Mouse (Mus musculus): ENCODE results near the gene Fmo6. TPM values are rescaled to one million over a fixed set of nuclear protein-coding genes. Genes with fewer than 3 reads are reported as not detected.

Fmo6 gene
- polyA plus RNA-seq, 1 experiment from 2014 or later: not detected

DNA sequence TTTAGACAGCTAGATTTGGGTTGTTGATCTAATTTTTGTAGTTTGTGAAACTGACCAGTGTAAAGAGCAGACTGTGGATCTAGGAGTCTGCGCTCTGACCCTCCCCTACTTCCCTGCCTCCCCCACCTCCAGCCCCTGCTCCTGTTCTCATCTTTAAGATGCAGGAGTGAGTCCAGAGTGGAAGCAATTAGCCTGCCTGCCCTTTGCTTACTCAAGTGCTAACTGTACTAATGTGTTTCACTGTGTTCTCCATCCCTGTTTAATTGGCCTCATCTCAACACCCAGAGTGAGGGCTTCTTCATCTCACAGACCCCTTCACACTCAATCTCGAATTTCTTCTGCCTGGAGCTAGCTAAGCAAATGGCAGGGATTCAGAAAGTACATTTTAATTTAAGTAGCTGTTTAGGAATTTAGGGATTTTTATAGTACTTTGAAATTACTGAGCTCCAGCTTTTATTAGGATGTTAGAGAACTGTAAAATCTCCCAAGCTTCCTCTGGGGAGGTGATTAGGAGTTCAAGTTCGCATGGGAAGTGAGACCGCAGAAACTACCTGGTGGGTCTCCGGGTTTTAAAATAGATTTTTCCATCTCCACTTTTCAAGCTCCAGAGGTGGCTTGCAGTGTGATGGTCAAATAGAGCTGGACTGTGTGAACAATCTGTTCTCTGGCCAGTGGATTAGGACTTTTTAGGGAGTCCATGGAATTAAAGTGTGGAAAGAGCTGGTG is 818 bp upstream of the Fmo6 start:
- Histone ChIP-seq H3K4me2 (no peak overlapping the region), H3K4me3 (no peak overlapping the region), H3K4me1 (replicated peaks) (no peaks in the 10 kb centered on the region), H3K36me3 (no peaks in the 10 kb centered on the region), H3K9ac (no peak overlapping the region), H3K9me3 (no peaks in the 10 kb centered on the region), H3K27ac (replicated peaks) (no peak overlapping the region), H3K27me3 (no peaks in the 10 kb centered on the region)
- ATAC-seq (ENCODE audit: low FRiP score, low read depth): 0 out of 2 replicates have a peak, but pooled peaks have one; percentile 59
- WGBS: 84% methylated on average over 5 of the region's 5 CpGs

DNA sequence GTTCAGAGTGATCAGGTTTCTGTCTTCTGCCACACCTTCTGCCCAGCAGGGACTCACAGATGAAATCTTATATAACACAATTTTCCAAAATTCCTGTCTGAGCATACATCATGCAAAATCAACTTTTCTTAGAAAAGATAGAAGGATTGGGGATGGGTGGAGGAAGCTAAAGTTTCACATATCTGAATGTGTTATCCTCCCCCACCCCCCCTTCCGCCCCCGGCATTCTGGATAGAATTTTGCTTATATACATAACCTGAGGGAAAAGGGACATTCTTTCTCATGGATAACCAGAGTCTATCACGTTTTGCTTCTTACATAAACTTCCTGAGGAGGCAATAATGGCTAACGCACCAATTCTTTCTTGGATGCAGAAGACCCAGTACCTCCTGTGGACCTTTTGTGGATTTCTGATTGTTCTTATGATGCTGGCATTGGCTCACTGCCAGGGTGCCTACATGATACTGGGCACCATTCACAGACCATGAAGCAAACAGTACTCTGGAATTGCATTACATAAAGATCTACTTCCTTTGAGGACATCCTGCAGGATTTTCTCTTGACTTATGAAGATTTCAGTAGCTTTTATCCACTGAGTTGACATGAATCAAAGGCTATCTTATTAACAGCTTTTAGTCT is 2.8 kb downstream of the Fmo6 start:
- Histone ChIP-seq H3K4me1 (replicated peaks) (no peaks in the 10 kb centered on the region), H3K27ac (replicated peaks) (no peak overlapping the region), H3K9ac (no peak overlapping the region), H3K4me2 (no peak overlapping the region), H3K36me3 (no peaks in the 10 kb centered on the region), H3K27me3 (no peaks in the 10 kb centered on the region), H3K4me3 (no peak overlapping the region), H3K9me3 (no peaks in the 10 kb centered on the region)
- 77% methylated on average over 4 of the region's 4 CpGs for WGBS
- no peak for ATAC-seq (ENCODE audit: low FRiP score, low read depth)

- H3K9ac ChIP-seq: no peak overlapping the region
- no peak overlapping the region for H3K4me2 ChIP-seq
- H3K4me3 ChIP-seq: no peak overlapping the region
- ATAC-seq (ENCODE audit: low FRiP score, low read depth): no peak
- H3K36me3 ChIP-seq: no peaks in the 10 kb centered on the region
- H3K27me3 ChIP-seq: no peaks in the 10 kb centered on the region
- no peak overlapping the region for H3K27ac ChIP-seq (replicated peaks)
- no peaks in the 10 kb centered on the region for H3K4me1 ChIP-seq (replicated peaks)
- WGBS: 93% methylated on average over 4 of the region's 4 CpGs
- H3K9me3 ChIP-seq: no peaks in the 10 kb centered on the region
These were observed 4.9 kb downstream of the Fmo6 start for GRCm38 (mm10) chr1:162932386-162932785.

- no peak overlapping the region for H3K27ac ChIP-seq (replicated peaks)
- 88% methylated on average over 5 of the region's 5 CpGs for WGBS
- ATAC-seq (ENCODE audit: low FRiP score, low read depth): no peak
- no peaks in the 10 kb centered on the region for H3K4me1 ChIP-seq (replicated peaks)
- no peak overlapping the region for H3K4me2 ChIP-seq
- H3K9ac ChIP-seq: no peak overlapping the region
- no peaks in the 10 kb centered on the region for H3K27me3 ChIP-seq
- no peak overlapping the region for H3K4me3 ChIP-seq
- no peaks in the 10 kb centered on the region for H3K36me3 ChIP-seq
- no peaks in the 10 kb centered on the region for H3K9me3 ChIP-seq
These were observed 5.4 kb downstream of the Fmo6 start for GRCm38 (mm10) chr1:162931880-162932279.

DNA sequence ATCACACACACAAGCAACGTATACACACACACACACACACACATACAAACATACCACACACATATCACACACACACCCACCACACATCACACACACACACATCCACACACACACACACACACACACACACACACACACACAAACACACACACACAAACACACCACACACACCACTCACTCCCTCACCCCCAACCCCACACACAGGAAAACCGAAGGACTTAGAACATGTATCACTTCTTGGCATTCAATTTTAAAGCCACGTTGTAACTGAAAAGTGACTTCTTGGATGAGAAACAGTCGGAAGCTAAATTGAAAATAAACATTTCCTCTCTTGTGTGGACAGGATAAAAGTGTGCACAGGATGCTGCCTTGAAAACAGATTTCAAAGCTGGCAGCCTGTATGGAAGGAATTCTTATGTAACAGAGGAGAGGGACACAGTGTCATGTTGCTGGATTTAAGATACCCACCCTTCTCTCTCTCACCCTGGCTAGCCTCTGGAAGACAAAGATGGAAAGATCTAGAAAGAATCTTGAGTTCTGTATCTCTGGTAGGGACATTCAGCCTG is 5.9 kb downstream of the Fmo6 start:
- Histone ChIP-seq H3K9ac (no peak overlapping the region), H3K27ac (replicated peaks) (no peak overlapping the region), H3K9me3 (no peaks in the 10 kb centered on the region), H3K36me3 (no peaks in the 10 kb centered on the region), H3K4me2 (no peak overlapping the region), H3K4me3 (no peak overlapping the region), H3K4me1 (replicated peaks) (no peaks in the 10 kb centered on the region), H3K27me3 (no peaks in the 10 kb centered on the region)
- WGBS: 80% methylated on average over 4 of the region's 4 CpGs
- no peak for ATAC-seq (ENCODE audit: low FRiP score, low read depth)

- 81% methylated on average over 2 of the region's 2 CpGs for WGBS
- H3K4me3 ChIP-seq: no peak overlapping the region
These were observed 6.7 kb downstream of the Fmo6 start for GRCm38 (mm10) chr1:162930631-162931030.

GRCm38 (mm10) chr1:162929146-162929545 is 8.2 kb downstream of the Fmo6 start:
- H3K27ac ChIP-seq (replicated peaks): no peak overlapping the region
- H3K9ac ChIP-seq: no peak overlapping the region
- 95% methylated on average over 3 of the region's 3 CpGs for WGBS
- no peaks in the 10 kb centered on the region for H3K4me1 ChIP-seq (replicated peaks)
- no peak overlapping the region for H3K4me2 ChIP-seq
- ATAC-seq (ENCODE audit: low FRiP score, low read depth): no peak
- H3K36me3 ChIP-seq: no peaks in the 10 kb centered on the region
- no peaks in the 10 kb centered on the region for H3K27me3 ChIP-seq
- H3K9me3 ChIP-seq: no peaks in the 10 kb centered on the region
- H3K4me3 ChIP-seq: no peak overlapping the region

More at GRCm38 (mm10) chr1:162930631-162931030, 6.7 kb downstream of the Fmo6 start:
- Histone ChIP-seq H3K36me3 (no peaks in the 10 kb centered on the region), H3K4me1 (replicated peaks) (no peaks in the 10 kb centered on the region), H3K4me2 (no peak overlapping the region), H3K9ac (no peak overlapping the region), H3K27me3 (no peaks in the 10 kb centered on the region), H3K9me3 (no peaks in the 10 kb centered on the region), H3K27ac (replicated peaks) (no peak overlapping the region)
- ATAC-seq (ENCODE audit: low FRiP score, low read depth): no peak

DNA sequence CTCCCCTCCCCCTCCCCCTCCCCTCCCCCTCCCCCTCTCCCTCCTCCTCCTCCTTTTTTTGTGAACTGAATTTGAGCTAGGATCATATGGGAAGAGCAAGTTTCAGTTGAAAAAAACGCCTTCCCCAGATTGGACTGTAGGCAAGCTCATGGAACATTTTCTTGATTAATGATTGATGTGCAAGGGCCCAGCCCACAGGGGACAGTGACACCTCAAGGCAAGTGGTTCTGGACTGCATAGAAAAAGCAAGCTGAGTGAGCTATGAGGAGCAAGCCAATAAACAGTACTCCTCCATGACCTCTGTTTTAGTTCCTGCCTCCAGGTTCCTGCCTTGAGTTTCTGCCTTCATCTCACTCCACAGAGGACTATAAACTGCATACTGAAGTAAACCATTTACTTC is 12.2 kb downstream of the Fmo6 start:
- H3K27me3 ChIP-seq: no peaks in the 10 kb centered on the region
- H3K36me3 ChIP-seq: no peaks in the 10 kb centered on the region
- WGBS: 100% methylated on average over 1 of the region's 1 CpGs
- H3K4me3 ChIP-seq: no peak overlapping the region
- H3K4me2 ChIP-seq: no peak overlapping the region
- no peaks in the 10 kb centered on the region for H3K4me1 ChIP-seq (replicated peaks)
- no peak overlapping the region for H3K27ac ChIP-seq (replicated peaks)
- ATAC-seq (ENCODE audit: low FRiP score, low read depth): no peak
- H3K9ac ChIP-seq: no peak overlapping the region
- no peaks in the 10 kb centered on the region for H3K9me3 ChIP-seq

- ATAC-seq (ENCODE audit: low FRiP score, low read depth): no peak
- Histone ChIP-seq H3K9ac (no peak overlapping the region), H3K9me3 (no peaks in the 10 kb centered on the region), H3K4me3 (no peak overlapping the region), H3K27ac (replicated peaks) (no peak overlapping the region), H3K36me3 (no peaks in the 10 kb centered on the region), H3K4me1 (replicated peaks) (no peaks in the 10 kb centered on the region), H3K27me3 (no peaks in the 10 kb centered on the region), H3K4me2 (no peak overlapping the region)
- WGBS: 81% methylated on average over 8 of the region's 8 CpGs
These were observed 20.7 kb downstream of the Fmo6 start for GRCm38 (mm10) chr1:162916661-162917060.

- no peaks in the 10 kb centered on the region for H3K36me3 ChIP-seq
- no peak overlapping the region for H3K4me3 ChIP-seq
- no peak for ATAC-seq (ENCODE audit: low FRiP score, low read depth)
- H3K4me1 ChIP-seq (replicated peaks): no peaks in the 10 kb centered on the region
- H3K9me3 ChIP-seq: no peaks in the 10 kb centered on the region
- no peak overlapping the region for H3K9ac ChIP-seq
- H3K27me3 ChIP-seq: no peaks in the 10 kb centered on the region
- no peak overlapping the region for H3K4me2 ChIP-seq
- H3K27ac ChIP-seq (replicated peaks): no peak overlapping the region
- 95% methylated on average over 4 of the region's 4 CpGs for WGBS
These were observed 22.3 kb downstream of the Fmo6 start for GRCm38 (mm10) chr1:162914932-162915556.

DNA sequence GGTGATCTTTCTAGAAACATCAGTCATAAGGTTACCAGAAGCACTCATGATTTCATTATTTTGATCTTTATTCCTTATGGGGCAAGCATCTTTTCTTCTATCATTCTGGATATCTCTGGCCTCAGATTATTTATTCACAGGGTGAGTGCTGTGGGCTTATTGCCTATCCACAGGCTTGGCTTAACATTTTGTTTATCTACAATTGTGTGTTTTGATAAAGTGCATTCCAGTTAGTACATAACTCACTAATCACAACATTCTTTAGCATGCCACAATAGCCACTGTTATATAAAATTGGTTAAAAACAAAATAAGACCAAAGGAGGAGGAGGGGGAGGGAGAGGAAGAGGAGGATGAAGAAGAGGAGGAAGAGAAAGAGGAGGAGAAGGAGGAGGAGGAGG is 25.2 kb downstream of the Fmo6 start:
- no peak overlapping the region for H3K4me3 ChIP-seq
- no peaks in the 10 kb centered on the region for H3K4me1 ChIP-seq (replicated peaks)
- no peaks in the 10 kb centered on the region for H3K9me3 ChIP-seq
- H3K9ac ChIP-seq: no peak overlapping the region
- H3K27ac ChIP-seq (replicated peaks): no peak overlapping the region
- ATAC-seq (ENCODE audit: low FRiP score, low read depth): no peak
- H3K27me3 ChIP-seq: no peaks in the 10 kb centered on the region
- no peaks in the 10 kb centered on the region for H3K36me3 ChIP-seq
- H3K4me2 ChIP-seq: no peak overlapping the region

GRCm38 (mm10) chr1:162901879-162902278 is 35.4 kb downstream of the Fmo6 start:
- H3K4me1 ChIP-seq (replicated peaks): no peaks in the 10 kb centered on the region
- peak; percentile 91 for ATAC-seq (ENCODE audit: low FRiP score, low read depth)
- WGBS: 51% methylated on average over 4 of the region's 4 CpGs
- no peaks in the 10 kb centered on the region for H3K36me3 ChIP-seq
- no peak overlapping the region for H3K9ac ChIP-seq
- H3K27me3 ChIP-seq: no peaks in the 10 kb centered on the region
- no peaks in the 10 kb centered on the region for H3K9me3 ChIP-seq
- H3K27ac ChIP-seq (replicated peaks): no peak overlapping the region
- H3K4me3 ChIP-seq: no peak overlapping the region
- H3K4me2 ChIP-seq: no peak overlapping the region

Measured in hindbrain, embryonic 15.5 days (tissue).